In the genomic region with DNA sequence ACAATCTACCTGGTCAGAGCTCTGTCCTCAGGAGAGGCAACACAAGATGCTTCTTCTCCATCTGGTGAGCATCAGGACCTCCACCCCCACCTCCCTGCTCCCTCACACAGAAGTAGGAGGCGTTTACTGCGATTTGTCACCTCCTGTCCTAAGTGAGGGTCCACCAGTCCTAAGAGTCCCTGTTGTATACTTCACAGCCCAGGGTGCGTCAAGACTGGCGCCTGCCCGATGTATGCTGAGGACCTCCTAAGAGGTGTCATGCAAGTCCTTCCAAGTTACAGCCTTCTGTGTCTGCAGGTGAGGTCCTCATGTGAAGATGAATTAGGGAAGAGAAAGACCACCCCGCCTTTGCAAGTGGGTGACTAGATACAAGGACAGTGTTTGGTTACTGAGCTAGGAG, we compare ENCODE assay signal across 18 mouse cellular contexts.
"Had no signal": no experiment of that assay in that cellular context is flagged by ENCODE, and none has a peak within 500 bp of the region (broad histone marks: within the 10 kb centered on the region; RNA-seq: fewer than 3 reads in every experiment).

No protein-coding gene starts in this region.

- H3K27ac ChIP-seq: neural tube, embryonic 13.5 days; neural tube, embryonic 15.5 days had no signal

- DNase-seq: lung, adult 18-20 months; lung, embryonic 14.5 days; lung, postnatal 10 days; lung, postnatal 4 days; midbrain, embryonic 14.5 days; retina, postnatal 1 day; right cerebral cortex, adult 18-20 months; right cerebral cortex, postnatal 25 days; right cerebral cortex, postnatal 4 days; spleen, adult 18-20 months; thymus, adult 18-20 months; thymus, postnatal 14 days; thymus, postnatal 36 days had no signal

- ATAC-seq: midbrain, embryonic 16.5 days had no signal

- H3K27me3 ChIP-seq: neural tube, embryonic 13.5 days; neural tube, embryonic 15.5 days had no signal

- H3K4me1 ChIP-seq: neural tube, embryonic 13.5 days; neural tube, embryonic 15.5 days had no signal

- H3K4me2 ChIP-seq: lung, embryonic 14.5 days; midbrain, embryonic 11.5 days; neural tube, embryonic 13.5 days; neural tube, embryonic 15.5 days had no signal

- H3K9me3 ChIP-seq: neural tube, embryonic 13.5 days; neural tube, embryonic 15.5 days had no signal

- H3K9ac ChIP-seq: lung, embryonic 14.5 days; neural tube, embryonic 13.5 days; neural tube, embryonic 15.5 days had no signal

- H3K4me3 ChIP-seq: myocyte; neural tube, embryonic 13.5 days; neural tube, embryonic 15.5 days had no signal

- H3K36me3 ChIP-seq: neural tube, embryonic 13.5 days; neural tube, embryonic 15.5 days had no signal
